Mouse (Mus musculus) cerebellum, adult 2 months (tissue): ENCODE measurements around the gene Dnaaf5. TPM values are rescaled to one million over a fixed set of nuclear protein-coding genes. Genes with fewer than 3 reads are reported as not detected.
A peak's percentile ranks its signal among the peaks of the same experiment; 100 is the strongest.

Source experiments
- DNase-seq, 2 experiments: peaks; one replicate each; pipeline ENCODE4 v3.0.0; 2021
- H3K27ac ChIP-seq: fragments of 200-500 bp; 2 replicates; pipeline ENCODE4 v1.5.1; 2012; ENCODE audit warnings: low read length, control low read depth, inconsistent platforms; ENCODE audit not compliant: insufficient read depth
- H3K27me3 ChIP-seq: fragments of 200-500 bp; 2 replicates; pipeline ENCODE4 v1.6.1; 2012; ENCODE audit warnings: inconsistent platforms, mild to moderate bottlenecking, low read length, moderate library complexity; ENCODE audit not compliant: control insufficient read depth, insufficient read depth
- H3K4me1 ChIP-seq: fragments of 200-500 bp; 2 replicates; pipeline ENCODE4 v1.6.1; 2011; ENCODE audit warnings: low read length; ENCODE audit not compliant: control insufficient read depth, insufficient read depth
- H3K4me3 ChIP-seq: fragments of 200-500 bp; replicated peaks from 2 replicates; pipeline ENCODE3; 2011; ENCODE audit warnings: mild to moderate bottlenecking, low read depth, low read length, control low read depth; ENCODE audit not compliant: insufficient read depth
- CTCF ChIP-seq: fragments of 200-500 bp; IDR thresholded peaks from 2 replicates; pipeline ENCODE4 v1.5.1; 2011; ENCODE audit warnings: low read depth, mild to moderate bottlenecking, control low read depth, low read length, moderate library complexity, borderline replicate concordance; ENCODE audit not compliant: insufficient read depth
- POLR2A ChIP-seq: fragments of 200-500 bp; IDR thresholded peaks from 2 replicates; pipeline ENCODE4 v1.6.1; 2011; ENCODE audit warnings: low read length, control low read depth, borderline replicate concordance; ENCODE audit not compliant: insufficient read depth
- WGBS: fragments of 180-500 bp; shearing (Covaris S2); methylation state at CpG from one replicate; pipeline ENCODE4 v1.1.7; 2018; 5-methylcytosine and 5-hydroxymethylcytosine counted together
- polyA plus RNA-seq: library from polyadenylated mRNA; depleted of rRNA; stranded (reverse); fragments of >200 nt; gene quantifications from 2 replicates; pipeline ENCODE4 v1.2.3, GENCODE M21; 2012

Gene Dnaaf5
- polyA plus RNA-seq, 1 experiment: 7.0 TPM

DNA sequence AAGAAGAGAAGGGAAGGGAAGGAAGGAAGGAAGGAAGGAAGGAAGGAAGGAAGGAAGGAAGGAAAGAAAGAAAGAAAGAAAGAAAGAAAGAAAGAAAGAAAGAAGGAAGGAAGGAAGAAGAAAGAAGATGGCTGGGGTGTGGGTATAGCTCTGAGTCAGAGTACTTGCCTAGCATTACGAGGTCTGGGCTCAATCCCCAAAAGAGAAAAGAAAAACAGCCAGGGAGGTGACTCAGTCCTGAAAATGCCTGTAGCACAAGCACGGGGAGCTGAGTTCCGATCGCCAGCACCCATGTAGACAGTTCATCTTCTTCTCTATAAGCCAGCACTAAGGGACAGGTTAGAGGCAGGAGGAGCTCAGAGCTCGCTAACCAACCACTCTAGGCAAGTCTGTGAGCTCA lies 39.7 kb downstream of the Dnaaf5 start:
- DNase-seq: no peak
- H3K4me3 ChIP-seq: no peak overlapping the region
- WGBS: 92% methylated on average over 5 of the region's 5 CpGs
- H3K27me3 ChIP-seq: no peaks in the 10 kb centered on the region
- H3K4me1 ChIP-seq: no peaks in the 10 kb centered on the region
- H3K27ac ChIP-seq: no peak overlapping the region
- TF ChIP-seq CTCF: no peak

DNA sequence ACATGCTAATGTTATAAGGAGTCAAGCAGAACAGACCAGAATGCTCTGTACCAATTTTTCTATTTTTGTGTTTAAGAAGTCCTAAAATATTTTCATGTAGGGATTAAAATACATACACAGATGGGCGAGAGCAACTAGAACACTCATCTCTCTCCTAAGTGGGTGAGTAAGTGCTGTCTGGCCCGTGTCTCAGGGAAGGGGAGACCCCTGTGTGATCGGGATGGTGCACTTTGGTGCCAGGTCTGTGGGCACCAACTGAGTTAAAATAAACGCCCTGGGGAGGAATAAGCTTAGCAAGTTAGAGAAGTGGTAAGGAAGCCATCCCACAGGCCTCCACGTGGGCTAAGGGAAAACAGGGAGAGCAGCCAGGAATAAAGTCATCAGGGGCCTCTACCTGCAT lies 40.9 kb downstream of the Dnaaf5 start:
- no peak for DNase-seq
- Histone ChIP-seq H3K27me3 (no peaks in the 10 kb centered on the region), H3K4me1 (no peaks in the 10 kb centered on the region), H3K27ac (no peak overlapping the region), H3K4me3 (no peak overlapping the region)
- WGBS: 69% methylated on average over 5 of the region's 5 CpGs
- TF ChIP-seq POLR2A (no peak), CTCF (no peak)

DNA sequence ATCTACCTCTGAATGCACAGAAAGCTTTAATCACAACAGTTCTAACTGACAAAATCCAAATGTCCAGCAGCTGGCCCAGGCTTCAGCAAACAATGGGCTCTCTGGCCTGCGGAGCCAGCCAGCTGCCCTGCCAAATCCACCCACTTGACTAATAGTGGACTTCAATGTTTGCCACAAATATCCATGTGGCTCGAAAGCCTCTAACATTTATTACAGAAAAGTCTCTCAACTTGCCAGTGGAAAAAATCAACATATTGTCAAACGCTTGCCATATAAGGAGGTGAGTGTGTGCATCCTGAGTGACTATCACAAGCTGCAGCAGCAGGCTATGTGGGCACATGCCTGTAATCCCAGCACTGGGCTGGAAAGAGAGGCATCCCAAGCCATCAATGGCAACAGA lies 48.8 kb downstream of the Dnaaf5 start:
- H3K4me1 ChIP-seq: peaks cover 9% of the 10 kb centered on the region
- TF ChIP-seq CTCF: no peak
- no peak for TF ChIP-seq POLR2A
- H3K27ac ChIP-seq: no peak overlapping the region
- H3K27me3 ChIP-seq: no peaks in the 10 kb centered on the region
- 89% methylated on average over 3 of the region's 3 CpGs for WGBS
- no peak for DNase-seq
- H3K4me3 ChIP-seq: no peak overlapping the region

DNA sequence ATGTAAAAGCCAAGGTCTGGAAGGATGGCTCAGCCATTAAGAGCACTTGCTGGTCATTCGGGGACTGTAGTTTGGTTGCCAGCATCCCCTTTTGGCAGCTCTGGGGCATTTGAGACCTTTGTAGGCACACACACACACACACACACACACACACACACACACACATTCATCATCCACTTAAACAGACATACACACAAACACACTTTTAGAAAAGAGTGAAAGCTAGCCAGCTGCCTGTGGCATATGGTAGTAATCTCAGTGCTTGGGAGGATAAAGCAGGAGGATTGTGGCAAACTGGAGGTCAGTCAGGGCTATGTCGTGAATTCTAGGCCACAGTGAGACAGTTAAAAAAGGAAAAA lies 49.6 kb downstream of the Dnaaf5 start:
- Histone ChIP-seq H3K4me3 (peak overlapping the region; percentile 81), H3K27ac (no peak overlapping the region), H3K4me1 (peaks cover 9% of the 10 kb centered on the region), H3K27me3 (no peaks in the 10 kb centered on the region)
- DNase-seq: no peak
- TF ChIP-seq POLR2A: no peak
- no peak for TF ChIP-seq CTCF
- WGBS: 43% methylated on average over 2 of the region's 2 CpGs

DNA sequence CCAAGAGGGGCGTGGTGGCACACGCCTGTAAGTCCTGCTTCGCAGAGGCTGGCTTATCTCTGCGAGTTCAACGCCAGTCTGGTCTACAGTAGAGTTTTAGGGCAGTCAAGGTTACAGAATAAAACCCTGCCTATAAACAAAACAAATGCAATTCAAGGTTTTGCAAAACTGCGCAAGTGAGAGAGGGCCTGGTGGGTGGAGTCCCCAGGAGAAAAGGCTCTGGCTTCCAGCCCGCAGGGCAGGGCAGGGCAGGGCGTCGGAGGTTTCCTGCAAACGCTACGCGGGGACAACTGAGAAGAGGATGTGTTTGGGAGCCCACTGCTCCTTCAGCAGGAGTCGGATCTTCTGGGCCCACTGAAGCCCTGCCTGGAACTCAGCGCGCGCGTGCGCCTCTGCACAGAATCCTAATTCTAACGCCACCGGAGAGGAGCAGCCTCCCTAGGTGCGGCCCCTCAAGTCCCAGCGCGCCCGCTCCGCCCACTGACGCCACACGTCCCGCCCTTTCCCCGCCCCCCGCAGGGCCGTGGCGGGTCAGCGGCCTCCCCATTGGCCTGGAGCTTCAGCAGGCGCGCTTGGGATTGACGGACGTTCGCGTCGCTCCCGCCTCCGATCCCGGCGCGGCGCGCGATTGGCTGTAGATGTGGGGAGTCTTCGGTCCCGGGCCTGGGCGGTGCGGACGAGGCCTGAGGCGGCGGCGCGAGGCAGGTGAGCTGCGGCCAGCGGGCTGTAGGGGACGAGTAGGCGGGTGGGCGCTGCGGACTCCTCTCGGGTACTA lies 50.2 kb downstream of the Dnaaf5 start, which contains the start of gene Sun1:
Gene Sun1 (plus strand): TSS at position 643 of the 775 bp plus-strand sequence.
- Histone ChIP-seq H3K27me3 (no peaks in the 10 kb centered on the region), H3K4me3 (peak within 1 kb of the TSS; percentile 81), H3K4me1 (peaks cover 9% of the 10 kb centered on the region), H3K27ac (peak within 1 kb of the TSS; percentile 62)
- TF ChIP-seq CTCF (no peak), POLR2A (peak; percentile 83)
- under 1% methylated on average over 62 of the region's 64 CpGs for WGBS
- DNase-seq: peak; percentile 99

DNA sequence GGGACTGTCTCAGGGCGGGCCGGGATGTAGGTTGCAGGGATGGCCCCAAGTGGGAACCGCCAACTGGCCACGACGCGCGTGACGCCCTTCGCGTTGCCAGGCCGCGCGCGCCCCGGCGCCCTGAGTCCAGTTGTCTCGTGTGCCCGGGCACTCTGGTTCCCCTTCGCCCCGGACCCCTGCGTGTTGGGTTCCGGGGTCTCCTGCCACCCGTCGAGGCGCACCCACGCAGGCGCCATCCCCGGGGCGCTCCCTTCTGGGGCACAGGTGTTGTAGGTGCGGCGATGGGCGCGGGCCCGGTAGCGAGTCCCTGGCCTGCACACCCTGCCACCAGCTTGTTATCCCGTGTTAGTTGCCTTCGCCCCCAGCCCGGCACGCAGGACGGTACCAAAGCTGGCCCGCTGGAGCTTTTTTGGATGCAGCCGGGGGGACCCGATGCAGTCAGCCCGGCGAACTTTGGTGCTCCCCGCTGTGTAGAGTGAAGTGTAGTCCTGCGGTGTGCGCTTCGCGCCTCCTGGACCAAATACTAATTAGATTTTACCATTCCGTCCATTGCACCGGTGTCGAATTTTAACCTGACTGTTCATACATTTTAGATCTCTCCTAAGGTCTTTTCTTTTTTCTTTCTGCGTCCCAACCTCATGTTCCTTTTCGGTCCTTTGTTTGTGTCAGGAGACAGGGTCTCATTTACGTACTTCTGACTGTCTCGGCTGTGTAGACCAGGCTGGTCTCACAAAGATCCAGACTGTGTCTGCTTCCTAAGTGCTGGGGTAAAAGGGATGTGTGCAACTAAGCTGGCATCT lies 50.9 kb downstream of the Dnaaf5 start:
- no peak for DNase-seq
- peak overlapping the region; percentile 64 for H3K4me3 ChIP-seq
- peak overlapping the region; percentile 39 for H3K27ac ChIP-seq
- 1% methylated on average over 55 of the region's 57 CpGs for WGBS
- H3K4me1 ChIP-seq: peaks cover 9% of the 10 kb centered on the region
- TF ChIP-seq CTCF (no peak), POLR2A (no peak)
- no peaks in the 10 kb centered on the region for H3K27me3 ChIP-seq

DNA sequence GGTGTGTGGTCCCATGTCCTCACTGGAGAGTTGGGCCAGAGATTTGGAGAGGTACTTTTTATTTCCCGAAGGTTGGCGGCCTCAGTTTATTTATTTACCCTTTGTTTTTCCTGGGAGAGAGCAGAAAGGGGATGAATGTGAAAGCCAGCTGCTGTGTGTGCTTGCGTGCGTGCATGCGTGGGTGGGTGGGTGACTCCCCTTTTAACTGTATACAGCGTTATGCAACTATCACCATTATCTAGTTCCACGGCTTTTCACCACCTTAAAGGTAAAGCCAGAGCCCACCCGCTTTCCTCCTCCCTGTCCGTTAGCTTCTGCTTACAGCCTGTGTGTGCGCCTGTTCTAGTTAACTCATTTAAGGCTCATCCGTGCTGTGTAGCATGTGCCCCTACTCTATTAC lies 52.1 kb downstream of the Dnaaf5 start:
- TF ChIP-seq POLR2A (no peak), CTCF (no peak)
- Histone ChIP-seq H3K27me3 (no peaks in the 10 kb centered on the region), H3K4me3 (no peak overlapping the region), H3K27ac (no peak overlapping the region), H3K4me1 (peaks cover 9% of the 10 kb centered on the region)
- 72% methylated on average over 11 of the region's 11 CpGs for WGBS
- no peak for DNase-seq

DNA sequence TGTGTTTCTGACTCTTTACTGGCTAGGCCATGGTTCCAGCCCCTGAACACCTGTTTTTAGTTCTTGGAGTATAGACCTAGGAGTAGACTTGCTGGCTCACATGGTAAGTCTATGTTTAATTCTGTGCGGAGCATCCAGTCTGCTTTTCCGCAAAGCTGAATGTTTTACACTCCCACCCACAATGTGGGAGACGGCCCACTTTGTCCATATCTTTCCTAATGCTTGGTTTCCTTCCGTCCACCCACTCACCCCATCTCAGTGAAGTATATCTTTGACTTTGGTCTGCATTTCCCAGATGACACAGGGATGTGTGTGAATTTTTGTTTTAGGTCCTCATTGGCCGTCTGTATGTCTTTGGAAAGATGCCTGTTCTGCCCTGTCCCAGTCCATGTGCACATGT lies 53.3 kb downstream of the Dnaaf5 start:
- Histone ChIP-seq H3K4me3 (no peak overlapping the region), H3K4me1 (peaks cover 13% of the 10 kb centered on the region), H3K27me3 (no peaks in the 10 kb centered on the region), H3K27ac (no peak overlapping the region)
- TF ChIP-seq POLR2A (no peak), CTCF (no peak)
- 78% methylated on average over 5 of the region's 5 CpGs for WGBS
- no peak for DNase-seq
